Mouse (Mus musculus): ENCODE measurements at regions not wholly inside any gene's neighbourhood (a gene's known extent, or its start where the extent isn't known, plus 50 kb on each side); places are given as distances from the start of the nearest gene placed in this dataset.

GRCm38 (mm10) chr7:129814149-129814860 lies 222.6 kb downstream of the Wdr11 start:
- DNase-seq (ENCODE audit: low spot score in 2 of 2), result no peak

GRCm38 (mm10) chr7:129818833-129819232 lies 227.2 kb downstream of the Wdr11 start:
- no peak for DNase-seq (ENCODE audit: low spot score in 2 of 2)

- DNase-seq (ENCODE audit: low spot score in 2 of 2), result no peak
Observed at GRCm38 (mm10) chr7:129819651-129820050, 228.0 kb downstream of the Wdr11 start.

GRCm38 (mm10) chr7:129828970-129829369 lies 237.3 kb downstream of the Wdr11 start:
- no peak for DNase-seq (ENCODE audit: low spot score in 2 of 2)

GRCm38 (mm10) chr7:129832830-129833229 lies 241.2 kb downstream of the Wdr11 start:
- DNase-seq (ENCODE audit: low spot score in 2 of 2), result no peak

GRCm38 (mm10) chr7:129842303-129843122 lies 250.8 kb downstream of the Wdr11 start:
- no peak for DNase-seq (ENCODE audit: low spot score in 2 of 2)

- no peak for DNase-seq (ENCODE audit: low spot score in 2 of 2)
Observed at GRCm38 (mm10) chr7:129847136-129847535, 255.5 kb downstream of the Wdr11 start.

- DNase-seq (ENCODE audit: low spot score in 2 of 2), result no peak
Observed at GRCm38 (mm10) chr7:129853596-129853995, 261.9 kb downstream of the Wdr11 start.

GRCm38 (mm10) chr7:129854942-129855341 lies 263.3 kb downstream of the Wdr11 start:
- DNase-seq (ENCODE audit: low spot score in 2 of 2), result no peak

- DNase-seq (ENCODE audit: low spot score in 2 of 2), result no peak
Observed at GRCm38 (mm10) chr7:129862966-129863365, 271.3 kb downstream of the Wdr11 start.

- DNase-seq (ENCODE audit: low spot score in 2 of 2), result no peak
Observed at GRCm38 (mm10) chr7:129865536-129865935, 273.9 kb downstream of the Wdr11 start.

- DNase-seq (ENCODE audit: low spot score in 2 of 2), result no peak
Observed at GRCm38 (mm10) chr7:129872208-129872790, 280.6 kb downstream of the Wdr11 start.

- no peak for DNase-seq (ENCODE audit: low spot score in 2 of 2)
Observed at GRCm38 (mm10) chr7:129876202-129876851, 284.7 kb downstream of the Wdr11 start.

- no peak for DNase-seq (ENCODE audit: low spot score in 2 of 2)
Observed at GRCm38 (mm10) chr7:129876852-129877223, 285.2 kb downstream of the Wdr11 start.

GRCm38 (mm10) chr7:129896291-129896690 lies 304.6 kb downstream of the Wdr11 start:
- DNase-seq (ENCODE audit: low spot score in 2 of 2), result no peak

GRCm38 (mm10) chr7:129897511-129897910 lies 305.8 kb downstream of the Wdr11 start:
- no peak for DNase-seq (ENCODE audit: low spot score in 2 of 2)

GRCm38 (mm10) chr7:129902256-129902655 lies 310.6 kb downstream of the Wdr11 start:
- DNase-seq (ENCODE audit: low spot score in 2 of 2), result no peak

- no peak for DNase-seq (ENCODE audit: low spot score in 2 of 2)
Observed at GRCm38 (mm10) chr7:129903126-129903525, 311.5 kb downstream of the Wdr11 start.

GRCm38 (mm10) chr7:129906131-129906530 lies 314.5 kb downstream of the Wdr11 start:
- no peak for DNase-seq (ENCODE audit: low spot score in 2 of 2)

GRCm38 (mm10) chr7:129908826-129909225 lies 317.2 kb downstream of the Wdr11 start:
- no peak for DNase-seq (ENCODE audit: low spot score in 2 of 2)

GRCm38 (mm10) chr7:129909730-129910129 lies 318.1 kb downstream of the Wdr11 start:
- no peak for DNase-seq (ENCODE audit: low spot score in 2 of 2)

- no peak for DNase-seq (ENCODE audit: low spot score in 2 of 2)
Observed at GRCm38 (mm10) chr7:129910826-129911225, 319.2 kb downstream of the Wdr11 start.

Measured in cerebellum, postnatal 4 days (tissue).